Mouse (Mus musculus) CH12.LX (cell line): ENCODE measurements around the gene Pxmp4. TPM values are rescaled to one million over a fixed set of nuclear protein-coding genes. Genes with fewer than 3 reads are reported as not detected.

Experiments used
- DNase-seq: peaks from one replicate; pipeline ENCODE4 v3.0.0-alpha.2; 2013; ENCODE audit errors: extremely low read depth
- H3K27ac ChIP-seq: 2 replicates; pipeline ENCODE4 v1.5.1; 2012; ENCODE audit warnings: low read depth, mild to moderate bottlenecking, control low read depth, moderate library complexity; ENCODE audit not compliant: insufficient read depth
- H3K27me3 ChIP-seq: replicated peaks from 2 replicates; pipeline ENCODE3; 2012; ENCODE audit warnings: inconsistent platforms
- H3K36me3 ChIP-seq, 2 experiments: replicated peaks in 1 of 2; 2 replicates each; pipeline versions ENCODE3 to v1.6.1; 2012; ENCODE audit warnings: inconsistent platforms in 1 of 2, low read length in 1 of 2, mild to moderate bottlenecking in 1 of 2, mixed read lengths in 1 of 2, moderate library complexity in 1 of 2; ENCODE audit not compliant: control insufficient read depth in 1 of 2, insufficient read depth in 1 of 2
- H3K4me1 ChIP-seq, 2 experiments: 2 replicates each; pipeline ENCODE4 v1.6.1; 2012; ENCODE audit warnings: inconsistent platforms in 1 of 2, moderate library complexity in 1 of 2; ENCODE audit not compliant: insufficient read depth in 2 of 2, control insufficient read depth in 1 of 2
- H3K4me2 ChIP-seq: 2 replicates; pipeline ENCODE4 v1.6.1; 2012; ENCODE audit warnings: low read depth, mild to moderate bottlenecking, control low read depth; ENCODE audit not compliant: poor library complexity, insufficient read depth, severe bottlenecking
- H3K4me3 ChIP-seq, 3 experiments: fragments of 150-350 bp in 1 of 3; sonication (generic) in 1 of 3; replicated peaks in 1 of 3; 2 replicates each; pipeline versions ENCODE3 to v1.5.1; 2011 to 2012; ENCODE audit warnings: low read depth in 2 of 3, low read length in 2 of 3, mild to moderate bottlenecking in 2 of 3, moderate library complexity in 2 of 3, control low read depth in 1 of 3, improper control_type of control experiment in 1 of 3, inconsistent platforms in 1 of 3, mixed read lengths in 1 of 3; ENCODE audit not compliant: poor library complexity in 1 of 3
- H3K79me2 ChIP-seq: replicated peaks from 2 replicates; pipeline ENCODE4 v1.6.1; 2012; ENCODE audit warnings: mild to moderate bottlenecking, moderate library complexity; ENCODE audit not compliant: control insufficient read depth, poor library complexity, insufficient read depth, severe bottlenecking; ENCODE audit errors: extremely low read depth
- H3K9ac ChIP-seq: 2 replicates; pipeline ENCODE4 v1.6.1; 2012; ENCODE audit warnings: low read depth, mild to moderate bottlenecking, control low read depth, moderate library complexity; ENCODE audit not compliant: insufficient read depth
- H3K9me3 ChIP-seq: replicated peaks from 2 replicates; pipeline ENCODE3; 2012; ENCODE audit warnings: low read length, inconsistent platforms, mixed read lengths
- BHLHE40 ChIP-seq: IDR thresholded peaks from 2 replicates; pipeline ENCODE4 v1.6.1; 2011; ENCODE audit warnings: mild to moderate bottlenecking, low read depth, low read length, improper control_type of control experiment
- CHD2 ChIP-seq: IDR thresholded peaks from 2 replicates; pipeline ENCODE4 v1.6.1; 2011; ENCODE audit warnings: low read length, improper control_type of control experiment
- CTCF ChIP-seq, 2 experiments: IDR thresholded peaks in 1 of 2; conservative IDR thresholded peaks in 1 of 2; 2 replicates each; pipeline ENCODE4 v1.5.1; 2011 to 2012; ENCODE audit warnings: low read depth in 2 of 2, low read length in 2 of 2, improper control_type of control experiment in 1 of 2, inconsistent platforms in 1 of 2, mild to moderate bottlenecking in 1 of 2, moderate library complexity in 1 of 2
- GABPA ChIP-seq: IDR thresholded peaks from 2 replicates; pipeline ENCODE4 v1.6.1; 2012; ENCODE audit warnings: low read depth, low read length, improper control_type of control experiment, inconsistent platforms; ENCODE audit not compliant: insufficient replicate concordance
- IRF4 ChIP-seq: IDR thresholded peaks from 2 replicates; pipeline ENCODE4 v1.6.1; 2014; ENCODE audit warnings: low read depth, mild to moderate bottlenecking, inconsistent platforms, low read length, improper control_type of control experiment
- KAT2A ChIP-seq: IDR thresholded peaks from 2 replicates; pipeline ENCODE4 v1.6.1; 2012; ENCODE audit warnings: low read length, improper control_type of control experiment, inconsistent platforms; ENCODE audit not compliant: insufficient replicate concordance
- MAFK ChIP-seq: IDR thresholded peaks from 2 replicates; pipeline ENCODE4 v1.6.1; 2011; ENCODE audit warnings: low read length, improper control_type of control experiment; ENCODE audit not compliant: insufficient replicate concordance
- MAX ChIP-seq: IDR thresholded peaks from 2 replicates; pipeline ENCODE4 v1.6.1; 2011; ENCODE audit warnings: low read length, improper control_type of control experiment
- PAX5 ChIP-seq: IDR thresholded peaks from 2 replicates; pipeline ENCODE4 v1.6.1; 2012; ENCODE audit warnings: low read length, inconsistent platforms, mixed read lengths
- TCF12 ChIP-seq: IDR thresholded peaks from 2 replicates; pipeline ENCODE4 v1.6.1; 2014; ENCODE audit warnings: low read depth, mild to moderate bottlenecking, inconsistent platforms, low read length, improper control_type of control experiment
- UBTF ChIP-seq: IDR thresholded peaks from 2 replicates; pipeline ENCODE4 v1.6.1; 2012; ENCODE audit warnings: low read depth, mild to moderate bottlenecking, inconsistent platforms, low read length, improper control_type of control experiment, moderate library complexity
- ZC3H11A ChIP-seq: IDR thresholded peaks from 2 replicates; pipeline ENCODE4 v1.6.1; 2012; ENCODE audit warnings: low read depth, mild to moderate bottlenecking, inconsistent platforms, low read length, improper control_type of control experiment
- ZNF384 ChIP-seq: IDR thresholded peaks from 2 replicates; pipeline ENCODE4 v1.6.1; 2012; ENCODE audit warnings: low read depth, low read length, improper control_type of control experiment, inconsistent platforms
- dilution Hi-C: fragments of 300-500 bp; cut with MboI; formaldehyde crosslinking; loops from 2 replicates; pipeline ENCODE4 v1.14.3; 2020; ENCODE audit warnings: low sequenced_read_pairs; ENCODE audit not compliant: extremely low pct_unique_long_range_greater_than_20kb, extremely low pct_ligation_motif_present
- in situ Hi-C: fragments of 300-500 bp; cut with MboI; formaldehyde crosslinking; loops from 3 replicates; pipeline ENCODE4 v1.14.3; 2019; ENCODE audit warnings: low sequenced_read_pairs, low pct_ligation_motif_present, low pct_unique_long_range_greater_than_20kb, mixed read lengths
- polyA plus RNA-seq: library from polyadenylated mRNA; unstranded; fragments of >175 nt; gene quantifications from 2 replicates; pipeline ENCODE4 v1.2.1, GENCODE M21; 2012; ENCODE audit warnings: low read depth; ENCODE audit not compliant: insufficient read length
- total RNA-seq, 2 experiments: library from RNA; depleted of rRNA; stranded (reverse); fragments of 300-350 nt in 1 of 2; fragments of >200 nt in 1 of 2; gene quantifications; 2 replicates each; pipeline ENCODE4 v1.2.3; 2012 to 2014

Pxmp4 gene
- total and polyA plus RNA-seq, 3 experiments = 6.0 to 9.4 (median 7.6) TPM

- no peak for DNase-seq
- no peaks in the 10 kb centered on the region for H3K9me3 ChIP-seq
- H3K36me3 ChIP-seq = peaks cover 21 to 48% of the 10 kb centered on the region in 2 experiments
- H3K27me3 ChIP-seq = no peaks in the 10 kb centered on the region
- H3K4me1 ChIP-seq = peaks cover 0 to 38% of the 10 kb centered on the region in 2 experiments; a peak in 3 of 4 replicates
- dilution Hi-C loops (no loop called here), in situ Hi-C loops (no loop called here)
- no peak overlapping the region for H3K4me2 ChIP-seq
- no peak for TF ChIP-seq ZC3H11A
- no peak for TF ChIP-seq CHD2
- no peak for TF ChIP-seq IRF4
- TF ChIP-seq KAT2A = no peak
- TF ChIP-seq CTCF (conservative IDR thresholded peaks at IDR 0.05 in 1 of 2, IDR thresholded peaks at IDR 0.05 in 1 of 2; ENCODE audit: low read depth in 2 of 2, low read length in 2 of 2) = no peak
- TF ChIP-seq ZNF384 = no peak
- TF ChIP-seq MAFK = no peak
- TF ChIP-seq GABPA = no peak
- TF ChIP-seq TCF12 = no peak
- TF ChIP-seq BHLHE40 = no peak
- H3K9ac ChIP-seq = no peak overlapping the region
- no peak overlapping the region for H3K27ac ChIP-seq
- no peak overlapping the region for H3K4me3 ChIP-seq
- H3K79me2 ChIP-seq = peaks cover 22% of the 10 kb centered on the region
Observed at GRCm38 (mm10) chr2:154566641-154567040, 36.9 kb downstream of the Pxmp4 start.

- Histone ChIP-seq H3K9ac (no peak overlapping the region), H3K27me3 (no peaks in the 10 kb centered on the region), H3K4me2 (no peak overlapping the region), H3K79me2 (peaks cover 22% of the 10 kb centered on the region), H3K4me1 (peaks cover 0 to 37% of the 10 kb centered on the region in 2 experiments; a peak in 3 of 4 replicates), H3K9me3 (no peaks in the 10 kb centered on the region), H3K4me3 (no peak overlapping the region), H3K36me3 (peaks cover 30 to 58% of the 10 kb centered on the region in 2 experiments), H3K27ac (no peak overlapping the region)
- in situ Hi-C loops = no loop called here
- dilution Hi-C loops = no loop called here
- DNase-seq = no peak
- TF ChIP-seq PAX5 = no peak
- TF ChIP-seq KAT2A = no peak
Observed at GRCm38 (mm10) chr2:154565562-154565961, 37.9 kb downstream of the Pxmp4 start.

GRCm38 (mm10) chr2:154563612-154564170 lies 39.8 kb downstream of the Pxmp4 start:
- dilution Hi-C loops = no loop called here

More at GRCm38 (mm10) chr2:154563612-154564170, 39.8 kb downstream of the Pxmp4 start:
- Histone ChIP-seq H3K4me2 (no peak overlapping the region), H3K36me3 (peaks cover 39 to 76% of the 10 kb centered on the region in 2 experiments), H3K27ac (no peak overlapping the region), H3K4me1 (peaks cover 0 to 32% of the 10 kb centered on the region in 2 experiments; a peak in 2 of 4 replicates), H3K9me3 (no peaks in the 10 kb centered on the region), H3K9ac (no peak overlapping the region), H3K79me2 (peaks cover 20% of the 10 kb centered on the region), H3K4me3 (no peak overlapping the region), H3K27me3 (no peaks in the 10 kb centered on the region)
- no peak for DNase-seq
- in situ Hi-C loops = no loop called here
- TF ChIP-seq ZNF384 (no peak), UBTF (no peak), MAX (no peak), KAT2A (no peak)
